Mouse (Mus musculus): Measurements from ENCODE around the gene Metap1.
"Not testable (repeated sequence)": the region's sequence is repeated elsewhere in the genome, so short reads cannot be mapped to it uniquely, and the experiment has no call there.

Gene Metap1

DNA sequence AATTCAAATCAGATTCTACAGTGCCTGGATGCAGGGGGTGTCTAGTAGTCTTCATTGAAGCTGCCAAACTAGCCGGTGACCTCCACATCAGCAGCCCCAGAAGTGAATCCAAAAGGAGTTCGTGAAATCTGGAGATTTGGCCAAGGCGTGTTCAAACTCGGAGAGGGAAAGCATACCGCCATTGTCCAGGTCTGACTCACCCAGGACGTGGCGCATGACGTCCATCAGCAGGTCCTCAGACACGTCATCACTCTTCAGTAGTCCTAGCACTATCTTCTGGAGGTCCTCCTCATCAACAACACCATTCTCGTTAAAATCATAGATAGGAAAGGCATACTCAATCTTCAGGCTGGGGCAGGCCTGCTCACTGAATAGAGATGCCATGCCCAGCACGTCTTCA, 14.4 kb upstream of the Metap1 start:
- in situ Hi-C loops (cut with MboI, MseI), result no loop called here

DNA sequence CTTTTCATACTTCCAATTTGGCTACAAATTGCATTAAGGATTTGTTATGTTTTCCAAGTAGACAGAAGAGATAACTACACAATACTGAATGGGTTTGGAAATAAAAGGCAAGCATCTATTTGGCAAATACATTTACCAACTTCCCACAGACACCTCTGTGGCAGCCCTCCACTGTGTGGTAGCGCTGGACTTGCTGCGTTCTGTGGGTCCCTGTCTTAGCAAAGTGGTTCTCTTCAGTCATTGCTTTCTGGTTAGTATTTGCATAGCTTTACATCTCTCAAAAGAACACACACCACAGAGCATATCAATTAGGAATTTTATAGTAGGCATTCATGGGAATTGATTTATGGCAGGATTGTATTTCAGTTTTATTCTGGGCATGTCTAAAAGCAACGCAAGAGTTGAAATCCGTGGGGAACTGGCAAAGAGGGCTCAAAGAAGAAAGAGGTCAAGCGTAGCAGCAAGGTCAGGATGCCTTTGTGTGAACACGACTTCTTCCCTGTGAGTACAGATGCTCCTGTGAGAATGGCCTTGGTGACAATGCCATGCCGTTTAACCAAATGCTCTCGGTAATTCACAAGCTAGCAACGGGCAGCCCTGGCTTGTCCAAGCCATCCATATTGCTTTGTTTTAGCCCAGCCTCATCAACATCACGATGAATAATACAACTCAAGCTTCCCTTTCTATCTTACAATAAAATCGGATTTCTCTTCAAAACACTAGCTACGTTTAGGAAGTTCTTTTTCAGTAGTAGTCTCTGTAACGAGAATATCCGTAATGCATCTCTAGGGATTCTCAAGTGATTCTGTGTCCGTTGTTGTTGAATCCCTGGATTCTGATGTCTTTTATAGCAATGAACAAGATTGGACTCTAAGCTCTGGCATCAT, 10.8 kb upstream of the Metap1 start:
- in situ Hi-C loops (cut with MboI, MseI), result no loop called here

DNA sequence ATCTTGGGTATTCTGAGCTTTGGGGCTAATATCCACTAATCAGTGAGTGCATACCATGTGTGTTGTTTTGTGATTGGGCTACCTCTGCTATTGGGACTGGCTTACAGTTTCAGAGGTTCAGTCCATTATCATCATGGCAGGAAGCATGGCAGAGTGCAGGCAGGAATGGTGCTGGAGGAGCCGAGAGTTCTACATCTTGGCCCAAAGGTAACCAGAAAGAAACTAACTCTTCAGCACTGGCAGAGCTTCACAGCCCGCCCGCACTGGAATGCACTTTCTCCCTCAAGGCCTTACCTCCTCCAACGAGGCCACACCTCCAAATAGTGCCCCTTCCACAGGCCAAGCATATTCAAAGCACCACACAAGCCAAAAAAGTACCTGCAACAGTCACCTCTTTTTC, 9.4 kb upstream of the Metap1 start:
- in situ Hi-C loops (cut with MboI, MseI), result no loop called here

DNA sequence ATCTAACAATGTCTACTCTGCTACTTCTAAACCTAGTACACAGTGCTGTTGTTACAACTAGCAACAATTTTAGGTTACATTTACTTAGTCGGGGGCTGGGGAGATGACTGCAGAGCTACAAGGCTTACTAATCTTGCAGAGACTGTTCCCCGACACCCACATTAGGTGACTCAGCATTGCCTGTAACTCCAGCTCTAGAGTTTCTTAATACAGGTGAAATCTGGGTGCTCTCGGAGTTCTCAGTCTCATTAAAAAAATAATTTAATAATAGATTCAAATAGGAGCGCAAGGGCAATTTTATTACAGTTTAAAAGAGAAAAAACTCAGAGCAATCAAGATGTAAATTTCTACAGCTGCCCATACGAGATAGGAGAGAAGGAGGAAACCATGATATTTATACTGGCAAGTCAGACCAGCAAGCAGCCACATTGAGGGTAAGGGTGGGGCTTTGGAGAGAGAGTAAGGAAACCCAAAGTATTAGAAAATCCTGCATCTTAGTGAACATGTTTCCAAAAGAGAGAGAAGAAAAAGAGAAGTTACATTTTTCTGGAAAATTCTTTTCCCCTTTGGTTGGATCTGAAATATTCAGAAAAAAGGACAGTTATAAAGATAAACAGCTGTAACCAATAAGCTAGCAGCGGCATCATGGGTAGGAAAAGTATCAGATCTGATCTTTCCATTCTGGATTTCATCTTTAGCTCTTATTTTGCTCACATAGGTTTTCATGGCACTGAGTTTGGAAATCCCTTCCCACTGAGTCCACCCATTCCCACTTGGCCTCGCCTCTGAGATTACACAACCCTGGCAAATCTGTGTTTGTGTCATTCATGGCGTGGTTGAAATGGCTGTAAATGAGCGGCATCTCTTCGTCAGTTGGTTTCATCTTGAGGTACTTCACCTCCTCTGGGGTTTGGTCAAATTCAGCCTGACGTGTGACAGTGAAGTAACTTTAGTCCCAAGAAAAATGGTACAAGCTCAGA, 6.1 kb upstream of the Metap1 start:
- in situ Hi-C loops (cut with MboI, MseI), result no loop called here

DNA sequence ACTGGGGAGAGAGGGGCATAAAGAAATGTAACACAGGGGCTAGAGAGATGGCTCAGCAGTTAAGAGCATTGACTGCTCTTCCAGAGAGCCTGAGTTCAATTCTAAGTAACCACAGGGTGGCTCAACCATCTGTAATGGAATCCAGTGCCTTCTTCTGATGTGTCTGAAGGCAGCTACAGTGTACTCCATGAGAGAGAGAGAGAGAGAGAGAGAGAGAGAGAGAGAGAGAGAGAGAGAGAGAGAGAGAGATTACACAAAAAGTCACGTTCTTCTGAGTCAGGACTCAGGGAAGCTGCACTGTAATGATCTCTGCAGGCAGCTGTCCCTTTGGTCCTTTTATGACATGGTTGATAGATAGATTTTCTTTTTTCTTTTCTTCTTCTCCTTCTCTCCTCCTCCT, 5.2 kb upstream of the Metap1 start:
- in situ Hi-C loops (cut with MboI, MseI), result no loop called here

DNA sequence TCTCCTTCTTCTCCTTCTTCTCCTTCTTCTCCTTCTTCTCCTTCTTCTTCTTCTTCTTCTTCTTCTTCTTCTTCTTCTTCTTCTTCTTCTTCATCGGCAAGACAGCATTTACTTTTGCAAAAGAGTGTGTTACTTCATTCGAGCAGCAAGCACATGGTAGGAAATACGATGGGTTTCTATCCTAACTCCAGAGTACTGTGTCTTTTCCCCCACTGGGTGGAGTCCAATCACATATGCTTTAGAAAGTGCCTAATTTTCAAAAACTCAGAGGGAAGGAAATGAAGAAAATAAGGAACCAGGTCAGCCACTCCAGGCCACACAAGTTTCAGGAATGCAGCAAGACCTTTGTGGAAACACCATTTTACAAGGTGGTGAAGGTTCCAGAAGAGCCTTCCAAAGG, 4.4 kb upstream of the Metap1 start:
- in situ Hi-C loops (cut with MboI, MseI), result no loop called here

DNA sequence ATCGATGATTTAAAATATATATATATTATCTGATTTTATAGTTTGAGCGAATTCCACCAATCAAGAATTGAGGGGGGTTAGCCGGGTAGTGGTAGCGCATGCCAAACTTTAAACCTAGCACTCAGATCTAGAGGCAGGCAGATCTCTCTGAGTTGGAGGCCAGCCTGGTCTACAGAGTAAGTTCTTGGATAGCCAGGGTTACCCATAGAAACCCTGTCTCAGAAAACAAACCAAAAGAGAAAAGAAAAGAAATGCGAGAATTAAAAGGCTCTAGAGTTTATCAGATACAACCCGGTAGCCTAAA, 671 bp upstream of the Metap1 start:
- in situ Hi-C loops (cut with MboI, MseI), result no loop called here

DNA sequence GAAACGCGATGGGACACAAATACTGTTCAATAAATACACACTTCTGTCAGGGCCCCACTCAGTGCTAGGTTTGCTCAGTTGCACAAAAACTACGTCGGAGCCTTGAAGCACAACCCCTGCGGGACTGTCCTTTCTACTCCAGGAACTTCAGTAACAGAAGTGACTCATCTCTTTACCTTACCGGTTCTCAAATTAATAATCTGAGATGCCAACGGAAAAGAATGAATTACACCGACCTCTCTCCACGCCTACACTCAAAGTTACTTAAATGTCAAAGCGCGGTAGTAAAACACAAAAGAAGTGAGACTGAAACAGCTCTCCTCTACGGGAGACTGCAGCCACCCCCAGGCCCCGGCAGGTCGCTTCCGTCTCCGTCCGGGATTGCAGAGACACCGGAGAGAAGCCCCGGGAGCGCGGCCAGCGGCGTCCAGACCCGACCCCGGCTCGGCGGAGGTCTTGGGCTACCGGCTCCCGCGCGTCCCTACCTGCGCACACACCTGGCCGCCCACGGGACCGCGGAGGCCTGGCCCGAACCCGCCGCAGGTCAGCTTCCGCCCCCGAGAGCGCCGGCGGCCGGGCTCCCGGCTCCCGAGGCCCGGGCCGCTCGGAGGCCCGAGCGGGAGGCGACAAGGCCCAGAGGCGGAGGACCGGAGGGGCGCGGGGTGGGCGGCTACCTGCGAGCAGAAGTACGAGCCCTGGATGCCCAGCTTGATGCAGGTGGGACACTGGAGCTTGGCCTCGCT, 560 bp downstream of the Metap1 start:
- in situ Hi-C loops (cut with MboI, MseI), result no loop called here

DNA sequence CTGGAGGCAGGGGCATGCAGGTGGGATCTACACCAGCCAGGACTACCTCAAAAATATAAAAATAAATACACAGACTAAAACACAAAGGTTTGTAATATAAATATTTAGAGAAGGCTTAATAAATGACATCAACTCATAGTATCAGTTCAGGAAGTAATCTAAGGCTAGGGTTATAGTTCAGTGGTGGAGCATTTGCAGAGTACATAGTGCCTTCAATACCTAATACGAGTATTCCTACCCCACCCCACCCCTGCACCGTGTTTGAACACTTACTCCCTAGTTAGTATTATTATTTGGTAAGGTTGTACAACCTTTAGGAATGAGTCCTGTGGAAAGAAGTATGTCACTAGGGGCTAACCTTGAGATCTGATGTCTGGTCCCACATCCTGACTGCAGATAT, 6.1 kb downstream of the Metap1 start:
- in situ Hi-C loops (cut with MboI, MseI), result loop anchor here (5.0 kb wide), 1 partner anchor 39 kb away; no protein-coding TSS in a partner anchor

DNA sequence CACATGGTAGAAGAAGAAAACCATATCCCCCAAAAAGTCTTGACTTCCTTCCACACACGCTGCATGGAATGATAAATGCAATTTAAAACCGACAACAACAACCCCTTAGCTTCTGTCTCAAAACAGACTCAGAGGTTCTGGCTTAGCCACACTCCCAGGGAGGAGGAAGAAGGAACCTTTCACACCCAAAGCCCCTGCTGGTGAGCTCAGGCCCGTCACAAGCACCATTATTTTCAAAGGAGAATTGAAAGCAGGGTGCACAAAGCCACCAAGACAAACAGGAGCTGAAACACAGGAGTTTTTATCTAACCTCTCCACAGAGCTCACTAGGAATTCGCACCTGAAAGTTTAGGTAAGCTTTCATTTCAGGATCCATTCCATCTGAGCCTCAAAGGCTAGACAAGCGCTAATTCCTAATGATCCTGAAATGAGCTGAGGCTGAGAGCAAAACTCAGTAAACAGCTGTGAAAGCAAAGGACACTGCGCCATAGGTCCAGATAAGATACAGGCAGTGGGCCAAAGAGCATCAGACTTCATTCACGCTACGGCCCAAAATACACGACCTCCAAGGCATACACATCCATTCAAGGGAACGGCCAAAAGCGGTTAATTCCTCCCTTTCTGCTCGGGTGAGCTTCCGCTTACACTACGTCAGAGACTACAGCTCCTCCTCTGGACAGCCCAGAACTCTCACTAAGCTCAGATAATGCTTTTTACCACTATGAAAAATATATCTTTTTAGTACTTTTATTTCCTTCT, 7.6 kb downstream of the Metap1 start:
- in situ Hi-C loops (cut with MboI, MseI), result loop anchor here (5.0 kb wide), 1 partner anchor 41 kb away; no protein-coding TSS in a partner anchor

DNA sequence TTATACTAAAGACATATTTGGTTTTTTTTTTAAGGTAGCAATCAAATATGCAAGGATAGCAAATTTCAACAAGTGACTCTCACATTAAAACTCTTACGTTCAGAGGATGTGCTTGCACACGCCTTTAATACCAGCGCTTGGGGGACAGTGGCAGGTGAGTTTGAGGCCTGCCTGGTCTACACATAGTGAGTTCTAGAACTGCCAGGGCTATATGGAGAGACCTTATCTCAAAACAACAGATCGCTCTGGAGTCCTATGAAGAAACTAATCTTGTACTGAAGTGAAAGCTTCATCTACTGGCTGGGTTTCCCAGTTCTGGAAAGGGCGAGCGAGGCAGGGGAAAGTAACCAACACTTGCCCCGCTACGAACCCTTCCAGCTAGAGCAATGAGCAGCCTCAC, 9.8 kb downstream of the Metap1 start:
- in situ Hi-C loops (cut with MboI, MseI), result no loop called here

DNA sequence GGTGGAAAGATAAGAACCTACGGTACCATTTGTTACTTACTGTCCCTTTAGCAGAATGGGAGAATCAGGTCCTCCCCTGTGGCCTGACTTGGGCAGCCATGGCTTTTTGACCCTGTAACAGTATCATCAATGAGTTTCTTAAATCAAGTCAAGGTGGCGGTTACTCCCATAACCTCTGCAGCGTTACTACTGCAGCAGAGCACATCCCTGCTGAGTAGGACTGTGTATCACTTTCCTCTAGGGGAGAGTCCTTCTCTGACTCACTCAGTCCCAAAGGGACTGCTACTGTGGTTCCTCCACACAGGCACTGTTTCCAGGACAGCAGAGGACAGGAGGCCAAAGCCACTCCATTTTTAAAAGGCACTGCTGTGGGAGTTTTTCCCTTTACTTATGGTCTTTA, 18.2 kb downstream of the Metap1 start:
- in situ Hi-C loops (cut with MboI, MseI), result no loop called here

DNA sequence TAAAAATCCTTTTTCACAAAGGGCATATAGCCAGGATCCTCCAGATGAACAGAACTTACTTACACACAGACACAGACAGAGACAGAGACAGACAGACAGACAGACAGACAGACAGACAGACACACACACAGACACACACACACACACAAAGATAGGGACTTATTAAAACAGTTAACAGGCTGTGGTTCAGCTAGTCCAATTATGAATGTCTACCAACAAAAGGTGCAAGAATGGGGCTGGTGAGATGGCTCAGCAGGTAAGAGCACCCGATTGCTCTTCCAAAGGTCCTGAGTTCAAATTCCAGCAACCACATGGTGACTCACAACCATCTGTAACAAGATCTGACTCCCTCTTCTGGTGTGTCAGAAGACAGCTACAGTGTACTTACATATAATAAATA, 22.7 kb downstream of the Metap1 start:
- in situ Hi-C loops (cut with MboI, MseI), result not testable (repeated sequence)

DNA sequence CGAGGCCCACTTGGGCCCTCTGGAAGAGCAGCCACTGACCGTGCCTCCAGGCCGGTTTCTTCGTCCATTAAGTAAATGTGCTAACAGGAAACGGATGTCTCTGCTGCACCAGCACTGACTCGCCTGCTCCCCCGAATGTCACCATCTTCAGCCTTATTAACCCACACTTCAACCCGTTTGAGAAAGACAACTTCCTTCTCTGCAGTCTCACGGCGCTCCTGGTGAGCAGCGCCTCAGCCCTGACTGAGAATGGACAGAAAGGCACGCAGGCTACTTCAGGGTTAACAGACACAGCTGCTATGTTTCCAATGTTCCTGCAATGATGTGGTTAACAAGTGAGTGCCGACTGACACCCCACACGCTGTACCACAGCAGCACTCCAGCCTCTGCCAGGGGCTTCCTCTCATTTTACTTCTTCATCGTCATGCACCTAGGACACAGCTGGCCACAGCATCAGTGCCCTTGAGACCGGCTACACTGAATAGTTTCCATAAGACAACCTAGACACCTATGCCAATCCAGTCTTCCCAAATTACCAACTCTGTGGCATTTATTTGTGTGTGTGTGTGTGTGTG, 24.7 kb downstream of the Metap1 start:
- in situ Hi-C loops (cut with MboI, MseI), result no loop called here

DNA sequence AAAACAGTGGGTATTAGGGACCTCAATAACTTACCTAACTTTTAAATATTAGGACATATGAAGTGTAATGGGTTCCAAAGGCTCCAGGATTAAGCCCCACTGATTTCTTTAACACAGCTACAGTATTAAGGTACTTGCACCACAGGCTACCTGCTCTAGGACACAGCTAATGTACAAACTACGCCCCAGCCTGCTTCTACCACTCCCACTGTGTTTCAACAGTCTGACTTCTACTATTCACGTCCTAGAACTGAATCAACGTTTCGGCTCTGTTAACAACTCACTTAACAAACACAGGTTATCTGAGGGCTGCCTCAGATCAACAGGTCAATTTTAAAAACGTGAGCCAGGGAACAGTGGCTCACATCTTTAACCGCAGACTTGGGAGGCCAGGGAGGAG, 25.5 kb downstream of the Metap1 start:
- in situ Hi-C loops (cut with MboI, MseI), result no loop called here

DNA sequence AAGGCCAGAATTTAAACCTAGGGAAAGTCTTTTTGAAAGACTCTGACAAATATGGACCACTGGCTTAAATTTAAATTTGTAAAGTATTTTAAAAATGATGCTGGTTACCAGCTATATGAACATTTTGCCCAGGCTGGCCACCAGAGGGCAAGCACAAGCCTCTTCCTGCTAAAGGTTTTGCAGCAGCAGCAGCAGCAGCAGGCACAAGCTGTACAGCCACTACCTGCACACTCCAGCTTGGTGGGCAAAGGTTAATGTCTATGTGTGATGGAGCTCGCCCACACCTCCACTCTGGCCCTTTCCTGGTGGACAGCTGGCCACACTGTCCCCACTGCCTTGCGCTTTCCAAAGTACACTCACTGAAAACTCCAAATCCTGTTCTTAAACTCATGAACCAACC, 26.2 kb downstream of the Metap1 start:
- in situ Hi-C loops (cut with MboI, MseI), result no loop called here

DNA sequence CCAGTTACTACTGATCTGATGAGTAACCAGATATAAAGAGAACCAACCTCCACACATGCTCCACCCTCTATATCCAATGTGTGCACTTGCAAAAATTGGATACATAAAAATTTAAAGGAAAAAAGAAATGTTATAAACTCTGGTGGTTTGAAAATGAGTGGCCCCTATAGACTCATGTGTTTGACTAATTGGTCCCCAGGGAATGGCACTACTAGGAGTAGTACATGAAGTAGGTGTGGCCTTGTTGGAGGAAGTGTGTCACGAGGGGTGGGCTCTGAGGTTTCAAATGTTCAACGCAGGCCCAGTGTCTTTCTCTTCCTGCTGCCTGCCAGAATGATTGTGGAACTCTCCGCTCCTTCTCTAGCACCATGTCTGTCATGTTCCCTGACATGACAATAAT, 27.5 kb downstream of the Metap1 start:
- in situ Hi-C loops (cut with MboI, MseI), result no loop called here

DNA sequence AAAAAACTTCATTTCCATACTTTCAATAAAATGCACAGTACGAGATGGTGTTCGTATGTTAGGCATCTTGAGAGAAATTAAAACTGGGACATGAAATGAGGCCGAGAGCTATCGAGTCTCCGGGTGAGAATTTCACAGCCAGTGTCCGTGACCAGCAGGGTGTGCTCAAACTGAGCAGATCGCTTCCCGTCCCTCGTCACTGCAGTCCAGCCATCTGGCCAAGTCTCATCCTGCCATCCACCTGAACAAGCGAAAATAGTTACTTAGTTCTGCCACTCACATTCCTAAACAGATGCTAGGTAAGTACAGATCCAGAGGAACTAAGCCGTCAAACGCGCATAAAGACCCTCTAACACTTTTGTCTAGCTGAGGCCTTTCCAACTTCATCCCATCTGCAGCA, 29.1 kb downstream of the Metap1 start:
- in situ Hi-C loops (cut with MboI, MseI), result no loop called here

DNA sequence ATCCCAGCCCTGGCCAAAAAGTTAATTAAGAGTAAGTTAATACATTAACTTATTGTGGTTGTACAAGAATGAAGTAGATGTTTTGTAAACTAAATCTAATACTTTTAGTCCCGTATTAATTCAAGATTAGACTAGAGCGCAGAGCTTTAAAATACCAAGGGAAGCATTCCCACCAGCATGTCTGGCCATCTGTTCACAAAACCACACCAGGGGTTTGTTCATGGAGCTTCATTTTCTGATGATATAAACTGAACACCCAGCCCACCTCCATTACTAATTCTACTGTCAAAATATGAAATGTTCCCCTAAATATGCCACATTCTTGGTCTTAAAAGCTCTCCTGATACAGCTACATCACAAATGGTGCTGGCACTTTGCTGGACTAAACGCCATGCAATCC, 30.9 kb downstream of the Metap1 start:
- in situ Hi-C loops (cut with MboI, MseI), result no loop called here

DNA sequence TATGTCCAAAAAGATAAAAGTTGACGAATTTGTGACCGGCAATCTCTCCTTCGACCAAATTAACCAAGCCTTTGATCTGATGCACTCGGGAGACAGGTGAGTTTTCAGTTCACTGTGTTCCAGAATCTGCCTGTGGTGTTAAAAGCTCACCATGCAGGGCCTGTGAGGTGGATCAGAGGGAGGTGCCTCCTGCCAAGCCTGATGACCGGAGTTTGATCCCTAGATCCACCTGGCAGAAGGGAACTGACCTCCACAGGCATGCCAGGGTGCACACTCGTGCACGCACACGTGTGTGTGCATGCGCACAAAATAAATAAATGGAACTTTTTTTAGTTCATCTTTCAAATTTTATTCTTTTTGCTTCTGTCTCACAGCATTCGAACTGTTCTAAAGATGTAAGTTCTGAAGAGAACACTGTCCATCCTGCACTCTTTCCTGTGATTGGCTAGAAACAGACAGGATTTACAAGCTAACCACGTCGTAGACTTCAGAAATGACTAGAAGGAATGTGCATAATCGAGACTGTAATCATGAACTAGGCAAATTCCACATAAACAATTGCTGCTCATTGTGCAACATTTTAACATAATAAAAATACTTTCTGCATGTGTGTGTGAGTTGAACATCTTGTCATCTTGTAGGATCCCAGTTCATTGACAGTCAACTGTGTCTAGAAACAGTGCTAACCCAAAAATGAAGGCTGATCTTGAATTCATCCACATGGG, 34.4 kb downstream of the Metap1 start:
- in situ Hi-C loops (cut with MboI, MseI), result no loop called here

Measured in T-helper 2 cell (primary cell).